32 mouse cellular contexts compared by ENCODE assay signal in the genomic region with DNA sequence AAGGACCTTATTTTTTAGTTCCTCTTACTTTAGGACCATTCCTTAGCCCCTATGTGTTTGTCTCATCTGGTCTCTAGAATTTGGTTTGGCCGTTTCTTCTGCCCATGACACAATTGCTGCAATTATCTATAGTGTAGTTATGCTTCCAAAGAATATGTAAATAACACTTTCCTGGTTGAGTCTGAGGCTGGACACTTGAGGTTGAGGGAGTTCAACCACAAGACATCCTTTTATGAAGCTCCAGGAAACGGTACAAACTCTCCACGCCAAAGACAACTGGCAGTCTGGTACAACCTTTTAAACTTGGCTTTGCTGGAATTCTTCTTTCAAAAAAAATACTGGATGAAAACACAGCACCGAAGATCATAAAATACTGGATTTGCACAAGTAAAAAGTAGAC.
"Had no signal": no experiment of that assay in that cellular context is flagged by ENCODE, and none has a peak within 500 bp of the region (broad histone marks: within the 10 kb centered on the region; RNA-seq: fewer than 3 reads in every experiment).

No protein-coding gene starts in this region.

- H3K36me3 ChIP-seq: limb, embryonic 12.5 days; limb, embryonic 13.5 days; lung, embryonic 15.5 days; midbrain, embryonic 15.5 days; neural tube, embryonic 12.5 days had no signal

- H3K9ac ChIP-seq: limb, embryonic 12.5 days; limb, embryonic 13.5 days; limb, embryonic 15.5 days; liver, embryonic 12.5 days; liver, embryonic 13.5 days; liver, embryonic 14.5 days; liver, embryonic 15.5 days; liver, postnatal 0 days; lung, embryonic 14.5 days; lung, embryonic 15.5 days; midbrain, embryonic 12.5 days; midbrain, embryonic 13.5 days; midbrain, embryonic 15.5 days; neural tube, embryonic 12.5 days had no signal

- DNase-seq: left cerebral cortex, postnatal 4 days; liver; liver, embryonic 13.5 days; liver, postnatal 0 days; lung, adult 18-20 months; lung, adult 2 months; lung, embryonic 14.5 days; lung, postnatal 10 days; lung, postnatal 14 days; lung, postnatal 36 days; lung, postnatal 4 days; midbrain, embryonic 14.5 days had no signal

- H3K27ac ChIP-seq: limb, embryonic 10.5 days; limb, embryonic 12.5 days; limb, embryonic 13.5 days; limb, embryonic 15.5 days; liver, embryonic 12.5 days; liver, embryonic 13.5 days; liver, embryonic 14.5 days; liver, embryonic 15.5 days; lung, embryonic 15.5 days; macrophage; midbrain, embryonic 10.5 days; midbrain, embryonic 12.5 days; midbrain, embryonic 13.5 days; midbrain, embryonic 15.5 days; neural tube, embryonic 12.5 days had no signal

- H3K4me3 ChIP-seq: limb, embryonic 10.5 days; limb, embryonic 12.5 days; limb, embryonic 13.5 days; limb, embryonic 15.5 days; liver, embryonic 12.5 days; liver, embryonic 13.5 days; liver, embryonic 15.5 days; lung, embryonic 15.5 days; megakaryocyte, embryonic 14.5 days; midbrain, embryonic 10.5 days; midbrain, embryonic 12.5 days; midbrain, embryonic 13.5 days; midbrain, embryonic 15.5 days; myocyte; neural tube, embryonic 12.5 days had no signal

- H3K27me3 ChIP-seq: limb, embryonic 12.5 days; limb, embryonic 13.5 days; limb, embryonic 15.5 days; liver, embryonic 12.5 days; liver, embryonic 13.5 days; liver, embryonic 15.5 days; lung, embryonic 15.5 days; megakaryocyte, embryonic 14.5 days; midbrain, embryonic 12.5 days; midbrain, embryonic 13.5 days; midbrain, embryonic 15.5 days; neural tube, embryonic 12.5 days had no signal

- H3K9me3 ChIP-seq: limb, embryonic 10.5 days; limb, embryonic 12.5 days; limb, embryonic 13.5 days; limb, embryonic 15.5 days; liver, embryonic 12.5 days; liver, embryonic 13.5 days; liver, embryonic 15.5 days; lung, embryonic 15.5 days; megakaryocyte, embryonic 14.5 days; midbrain, embryonic 10.5 days; midbrain, embryonic 12.5 days; midbrain, embryonic 13.5 days; midbrain, embryonic 15.5 days; neural tube, embryonic 12.5 days had no signal

- H3K4me1 ChIP-seq: limb, embryonic 12.5 days; liver, embryonic 12.5 days; liver, embryonic 13.5 days; liver, embryonic 15.5 days; midbrain, embryonic 10.5 days; midbrain, embryonic 12.5 days; midbrain, embryonic 13.5 days; midbrain, embryonic 15.5 days had no signal

- H3K4me2 ChIP-seq: limb, embryonic 12.5 days; limb, embryonic 13.5 days; limb, embryonic 15.5 days; liver, embryonic 11.5 days; liver, embryonic 12.5 days; liver, embryonic 13.5 days; liver, embryonic 15.5 days; lung, embryonic 14.5 days; lung, embryonic 15.5 days; midbrain, embryonic 11.5 days; midbrain, embryonic 12.5 days; midbrain, embryonic 13.5 days; midbrain, embryonic 15.5 days; neural tube, embryonic 12.5 days had no signal

- ATAC-seq: liver, embryonic 12.5 days; liver, postnatal 0 days; lung, postnatal 0 days; midbrain, embryonic 13.5 days; midbrain, embryonic 15.5 days; midbrain, embryonic 16.5 days had no signal
